Mouse (Mus musculus): ENCODE results near the gene Vmn1r122. TPM values are rescaled to one million over a fixed set of nuclear protein-coding genes. Genes with fewer than 3 reads are reported as not detected.
"Not testable (repeated sequence)": the region's sequence is repeated elsewhere in the genome, so short reads cannot be mapped to it uniquely, and the experiment has no call there.

The Vmn1r122 gene
- not detected in 2 replicates for polyA plus RNA-seq (2012; rRNA removed)

GRCm38 (mm10) chr7:21134028-21134427 is at the start of gene Vmn1r122:
Gene Vmn1r122, minus strand, starts transcription at chr7:21134128.
- not testable (repeated sequence) for H3K4me1 ChIP-seq (ENCODE audit: control insufficient read depth, insufficient read depth, low read length); H3K4me3 ChIP-seq (ENCODE audit: insufficient read depth, low read length); H3K27ac ChIP-seq (ENCODE audit: insufficient read depth, low read length)

GRCm38 (mm10) chr7:21161885-21162284 is 28.0 kb upstream of the Vmn1r122 start, which contains the start of gene Vmn1r123:
Gene Vmn1r123, plus strand, starts transcription at chr7:21162185.
- H3K4me1 ChIP-seq (ENCODE audit: control insufficient read depth, insufficient read depth, low read length); H3K4me3 ChIP-seq (ENCODE audit: insufficient read depth, low read length); H3K27ac ChIP-seq (ENCODE audit: insufficient read depth, low read length): not testable (repeated sequence)

- not testable (repeated sequence) for H3K4me1 ChIP-seq (ENCODE audit: control insufficient read depth, insufficient read depth, low read length); H3K27ac ChIP-seq (ENCODE audit: insufficient read depth, low read length); H3K4me3 ChIP-seq (ENCODE audit: insufficient read depth, low read length)
Measured at GRCm38 (mm10) chr7:21098413-21098812, 35.5 kb downstream of the Vmn1r122 start, which contains the start of gene Vmn1r121. Gene Vmn1r121, minus strand, starts transcription at chr7:21098513.

Other genes starting within 250 kb of the Vmn1r122 start
- not detected in 2 replicates for gene Vmn1r118, start 221.8 kb downstream of the Vmn1r122 start, polyA plus RNA-seq (2012; rRNA removed)
- gene Vmn1r119, start 121.7 kb downstream of the Vmn1r122 start, polyA plus RNA-seq (2012; rRNA removed) = not detected in 2 replicates
- not detected in 2 replicates for gene Vmn1r120, start 80.3 kb downstream of the Vmn1r122 start, polyA plus RNA-seq (2012; rRNA removed)
- gene Vmn1r121, start 35.6 kb downstream of the Vmn1r122 start, polyA plus RNA-seq (2012; rRNA removed) = not detected in 2 replicates
- gene Vmn1r123, start 28.1 kb upstream of the Vmn1r122 start, polyA plus RNA-seq (2012; rRNA removed) = not detected in 2 replicates
- not detected in 2 replicates for gene Gm5157, start 56.3 kb upstream of the Vmn1r122 start, polyA plus RNA-seq (2012; rRNA removed)
- not detected in 2 replicates for gene Vmn1r124, start 126.5 kb upstream of the Vmn1r122 start, polyA plus RNA-seq (2012; rRNA removed)
- not detected in 2 replicates for gene Vmn1r125, start 138.1 kb upstream of the Vmn1r122 start, polyA plus RNA-seq (2012; rRNA removed)
- gene Vmn1r126, start 167.3 kb upstream of the Vmn1r122 start, polyA plus RNA-seq (2012; rRNA removed) = not detected in 2 replicates
- gene Vmn1r127, start 185.7 kb upstream of the Vmn1r122 start, polyA plus RNA-seq (2012; rRNA removed) = not detected in 2 replicates
- gene Vmn1r128, start 215.2 kb upstream of the Vmn1r122 start, polyA plus RNA-seq (2012; rRNA removed) = not detected in 2 replicates
- gene Vmn1r129, start 227.2 kb upstream of the Vmn1r122 start, polyA plus RNA-seq (2012; rRNA removed) = not detected in 2 replicates

Measured in cortical plate, adult 2 months (tissue).